Mouse (Mus musculus) splenic B cell, adult 2 months (primary cell): ENCODE data around the gene Sik1.

Experiments
- DNase-seq: peaks from one replicate; pipeline ENCODE4 v3.0.0-alpha.2; 2011; ENCODE audit warnings: low read depth, low spot score
- H3K27me3 ChIP-seq: 2 replicates; pipeline ENCODE4 v1.6.1; 2012; ENCODE audit warnings: mild to moderate bottlenecking, low read length, moderate library complexity, mixed read lengths; ENCODE audit not compliant: control insufficient read depth, poor library complexity, insufficient read depth, severe bottlenecking
- H3K36me3 ChIP-seq: 2 replicates; pipeline ENCODE4 v1.6.1; 2012; ENCODE audit warnings: mild to moderate bottlenecking, low read length, moderate library complexity, mixed read lengths; ENCODE audit not compliant: control insufficient read depth, poor library complexity, insufficient read depth, severe bottlenecking

The Sik1 gene

GRCm38 (mm10) chr17:31854770-31855596 lies 621 bp downstream of the Sik1 start:
- Histone ChIP-seq H3K27me3 (no peaks in the 10 kb centered on the region), H3K36me3 (peaks cover 7% of the 10 kb centered on the region)
- DNase-seq, result peak; percentile 82

GRCm38 (mm10) chr17:31853448-31854188 lies 2.0 kb downstream of the Sik1 start:
- no peaks in the 10 kb centered on the region for H3K27me3 ChIP-seq
- peaks cover 13% of the 10 kb centered on the region for H3K36me3 ChIP-seq
- peak; percentile 78 for DNase-seq

GRCm38 (mm10) chr17:31852782-31853447 lies 2.7 kb downstream of the Sik1 start:
- peaks cover 14% of the 10 kb centered on the region for H3K36me3 ChIP-seq
- no peaks in the 10 kb centered on the region for H3K27me3 ChIP-seq
- peak; percentile 42 for DNase-seq

GRCm38 (mm10) chr17:31851816-31852476 lies 3.7 kb downstream of the Sik1 start:
- Histone ChIP-seq H3K27me3 (no peaks in the 10 kb centered on the region), H3K36me3 (peaks cover 15% of the 10 kb centered on the region)
- DNase-seq, result no peak

- H3K27me3 ChIP-seq, result no peaks in the 10 kb centered on the region
- H3K36me3 ChIP-seq, result peaks cover 20% of the 10 kb centered on the region
- DNase-seq, result no peak
These were observed 5.1 kb downstream of the Sik1 start for GRCm38 (mm10) chr17:31850457-31850980.

- Histone ChIP-seq H3K27me3 (no peaks in the 10 kb centered on the region), H3K36me3 (peaks cover 22% of the 10 kb centered on the region)
- no peak for DNase-seq
These were observed 8.6 kb downstream of the Sik1 start for GRCm38 (mm10) chr17:31846970-31847369.

GRCm38 (mm10) chr17:31846352-31846751 lies 9.3 kb downstream of the Sik1 start:
- Histone ChIP-seq H3K36me3 (peaks cover 22% of the 10 kb centered on the region), H3K27me3 (no peaks in the 10 kb centered on the region)
- DNase-seq, result no peak

GRCm38 (mm10) chr17:31843891-31844290 lies 11.7 kb downstream of the Sik1 start:
- Histone ChIP-seq H3K27me3 (no peaks in the 10 kb centered on the region), H3K36me3 (peaks cover 9% of the 10 kb centered on the region)
- no peak for DNase-seq

GRCm38 (mm10) chr17:31842930-31843822 lies 12.4 kb downstream of the Sik1 start:
- Histone ChIP-seq H3K36me3 (peaks cover 9% of the 10 kb centered on the region), H3K27me3 (no peaks in the 10 kb centered on the region)
- DNase-seq, result peak; percentile 38

GRCm38 (mm10) chr17:31841842-31842611 lies 13.6 kb downstream of the Sik1 start:
- DNase-seq, result peak; percentile 40
- Histone ChIP-seq H3K27me3 (no peaks in the 10 kb centered on the region), H3K36me3 (peaks cover 7% of the 10 kb centered on the region)

GRCm38 (mm10) chr17:31841453-31841841 lies 14.2 kb downstream of the Sik1 start:
- Histone ChIP-seq H3K36me3 (peaks cover 7% of the 10 kb centered on the region), H3K27me3 (no peaks in the 10 kb centered on the region)
- peak; percentile 61 for DNase-seq

GRCm38 (mm10) chr17:31840423-31841003 lies 15.1 kb downstream of the Sik1 start:
- no peaks in the 10 kb centered on the region for H3K27me3 ChIP-seq
- peak; percentile 72 for DNase-seq
- peaks cover 2% of the 10 kb centered on the region; the same call in 1 of the 2 replicates for H3K36me3 ChIP-seq

GRCm38 (mm10) chr17:31836772-31837171 lies 18.8 kb downstream of the Sik1 start:
- no peaks in the 10 kb centered on the region for H3K36me3 ChIP-seq
- no peak for DNase-seq

More at GRCm38 (mm10) chr17:31836772-31837171, 18.8 kb downstream of the Sik1 start:
- no peaks in the 10 kb centered on the region for H3K27me3 ChIP-seq
